18 mouse cellular contexts compared by ENCODE assay signal in genomic region chr6:95551000-95551399, GRCm38 (mm10).
DNase-seq lines count a peak whose midpoint lies in the region; ATAC-seq and TF ChIP-seq lines count a peak whose summit lies in the region.
"Had no signal": no experiment of that assay in that cellular context is flagged by ENCODE, and none has a peak within 500 bp of the region (broad histone marks: within the 10 kb centered on the region; RNA-seq: fewer than 3 reads in every experiment).

No protein-coding gene starts in this region.

- no peak overlapping the region for H3K9ac ChIP-seq in heart, embryonic 12.5 days
- H3K9ac ChIP-seq: forebrain, embryonic 15.5 days; limb, embryonic 12.5 days; liver, embryonic 14.5 days; neural tube, embryonic 12.5 days had no signal

- no peak for ATAC-seq in heart, embryonic 12.5 days (ENCODE audit: insufficient number of reproducible peaks, low FRiP score)
- ATAC-seq in megakaryocyte, adult 5-6 weeks (ENCODE audit: poor library complexity, severe bottlenecking) = no peak
- ATAC-seq: forebrain, embryonic 15.5 days; inflammation-experienced regulatory T-cells, adult 6 months had no signal

- TF ChIP-seq CTCF in lung, adult 2 months (IDR thresholded peaks at IDR 0.05; ENCODE audit: insufficient read depth, low read length) = no peak

- H3K27me3 ChIP-seq in heart, embryonic 12.5 days (replicated peaks) = no peaks in the 10 kb centered on the region
- H3K27me3 ChIP-seq: forebrain, embryonic 15.5 days; limb, embryonic 12.5 days; neural tube, embryonic 12.5 days had no signal

- H3K4me3 ChIP-seq in heart, embryonic 12.5 days = no peak overlapping the region
- no peak overlapping the region for H3K4me3 ChIP-seq in lung, adult 2 months (replicated peaks; ENCODE audit: extremely low read depth, low read depth, low read length)
- H3K4me3 ChIP-seq: forebrain, embryonic 15.5 days; limb, embryonic 12.5 days; neural tube, embryonic 12.5 days had no signal

- H3K4me1 ChIP-seq in heart, embryonic 12.5 days (replicated peaks) = peaks cover 17% of the 10 kb centered on the region
- no peaks in the 10 kb centered on the region; the same call in 1 of the 2 replicates for H3K4me1 ChIP-seq in lung, adult 2 months (ENCODE audit: control insufficient read depth, insufficient read depth, low read length)
- H3K4me1 ChIP-seq: limb, embryonic 12.5 days had no signal

- DNase-seq in heart, adult 11 months = peak; percentile 50
- DNase-seq in lung, postnatal 4 days = peak; percentile 7 to 50
- DNase-seq in lung, adult 2 months = no peak
- peak; percentile 16 to 25 for DNase-seq in adrenal gland, postnatal 36 days
- peak; percentile 25 for DNase-seq in retina, embryonic 14.5 days (ENCODE audit: low spot score)
- no peak for DNase-seq in frontal cortex, postnatal 14 days (ENCODE audit: low spot score in 2 of 2)
- DNase-seq: cerebellum, adult 11-12 months; gastrocnemius, postnatal 10 days; heart, postnatal 14 days; spleen, adult 18-20 months; thymus, postnatal 36 days had no signal

- no peak overlapping the region for H3K27ac ChIP-seq in heart, embryonic 12.5 days (ENCODE audit: poor library complexity, severe bottlenecking)
- H3K27ac ChIP-seq: forebrain, embryonic 15.5 days; limb, embryonic 12.5 days; liver, embryonic 14.5 days; neural tube, embryonic 12.5 days had no signal

- H3K9me3 ChIP-seq in heart, embryonic 12.5 days (replicated peaks) = no peaks in the 10 kb centered on the region
- H3K9me3 ChIP-seq: forebrain, embryonic 15.5 days; limb, embryonic 12.5 days; neural tube, embryonic 12.5 days had no signal

- no peaks in the 10 kb centered on the region for H3K36me3 ChIP-seq in heart, embryonic 12.5 days
- H3K36me3 ChIP-seq: forebrain, embryonic 15.5 days; limb, embryonic 12.5 days; neural tube, embryonic 12.5 days had no signal

- no peak overlapping the region for H3K4me2 ChIP-seq in heart, embryonic 12.5 days
- H3K4me2 ChIP-seq: forebrain, embryonic 15.5 days; limb, embryonic 12.5 days; neural tube, embryonic 12.5 days had no signal

- TF ChIP-seq POLR2A in lung, adult 2 months (IDR thresholded peaks at IDR 0.05; ENCODE audit: borderline replicate concordance, extremely low read depth, low read depth, low read length) = no peak

- 42% methylated on average over 4 of the region's 4 CpGs for WGBS in heart, embryonic 12.5 days
- WGBS in lung, adult 2 months = 70% methylated on average over 4 of the region's 4 CpGs

Comparison
In these comparisons a context has a peak if more than half of its experiments do, and no peak if none do; other contexts are left out.
1. DNase-seq: peak in heart, adult 11 months (single experiment), lung, postnatal 4 days (2 of 2), adrenal gland, postnatal 36 days (2 of 2) and retina, embryonic 14.5 days (single experiment); none in lung, adult 2 months (single experiment) and frontal cortex, postnatal 14 days (0 of 2).